Mouse (Mus musculus) liver, embryonic 14.5 days (tissue): Measurements from ENCODE around the gene Psmd1. TPM values are rescaled to one million over a fixed set of nuclear protein-coding genes. Genes with fewer than 3 reads are reported as not detected.

Source experiments
- ATAC-seq: fragments of 200-750 bp; cut with Nextera tagmentation; 2 replicates; pipeline ENCODE4 v1.8.0; 2017; ENCODE audit warnings: moderate number of reproducible peaks, mild to moderate bottlenecking, moderate library complexity; ENCODE audit not compliant: insufficient read depth
- DNase-seq, 3 experiments: peaks; one replicate each; pipeline ENCODE4 v3.0.0-alpha.2; 2012 to 2013; ENCODE audit warnings: low read depth in 3 of 3, low spot score in 3 of 3
- H3K27ac ChIP-seq: fragments of 300-500 bp; sonication (generic); 2 replicates; pipeline ENCODE4 v1.5.1; 2014; ENCODE audit warnings: moderate library complexity, mild to moderate bottlenecking, control low read depth, inconsistent platforms
- H3K27me3 ChIP-seq: fragments of 300-500 bp; sonication (generic); 2 replicates; pipeline ENCODE4 v1.6.1; 2014; ENCODE audit warnings: mild to moderate bottlenecking, low read length, moderate library complexity; ENCODE audit not compliant: control insufficient read depth, insufficient read depth
- H3K36me3 ChIP-seq: fragments of 300-500 bp; sonication (generic); replicated peaks from 2 replicates; pipeline ENCODE4 v1.6.1; 2014; ENCODE audit warnings: low read depth; ENCODE audit not compliant: control insufficient read depth, insufficient read depth
- H3K4me1 ChIP-seq, 2 experiments: fragments of 200-500 bp in 1 of 2; fragments of 300-500 bp in 1 of 2; sonication (generic) in 1 of 2; replicated peaks; 2 replicates each; pipeline ENCODE4 v1.6.1; 2012 to 2014; ENCODE audit warnings: antibody characterized with exemption in 1 of 2, inconsistent platforms in 1 of 2, low read length in 1 of 2; ENCODE audit not compliant: control insufficient read depth in 2 of 2, insufficient read depth in 2 of 2
- H3K4me2 ChIP-seq: fragments of 300-500 bp; sonication (generic); 2 replicates; pipeline ENCODE4 v1.6.1; 2014; ENCODE audit warnings: low read depth, mild to moderate bottlenecking, control low read depth, moderate library complexity
- H3K4me3 ChIP-seq, 2 experiments: fragments of 200-500 bp in 1 of 2; fragments of 300-500 bp in 1 of 2; sonication (generic) in 1 of 2; 2 replicates each; pipeline ENCODE4 v1.5.1; 2012 to 2014; ENCODE audit warnings: low read depth in 2 of 2, low read length in 2 of 2, mild to moderate bottlenecking in 2 of 2, control low read depth in 1 of 2, inconsistent platforms in 1 of 2, moderate library complexity in 1 of 2; ENCODE audit not compliant: insufficient read depth in 1 of 2
- H3K9ac ChIP-seq: fragments of 300-500 bp; sonication (generic); replicated peaks from 2 replicates; pipeline ENCODE4 v1.6.1; 2014; ENCODE audit warnings: mild to moderate bottlenecking, control low read depth, moderate library complexity
- H3K9me3 ChIP-seq: fragments of 300-500 bp; sonication (generic); 2 replicates; pipeline ENCODE4 v1.6.1; 2016; ENCODE audit warnings: low read length, mixed read lengths; ENCODE audit not compliant: control insufficient read depth
- CTCF ChIP-seq: IDR thresholded peaks from 2 replicates; pipeline ENCODE4 v1.5.1; 2016; ENCODE audit warnings: antibody characterized with exemption, low read depth, control low read depth
- EP300 ChIP-seq: IDR thresholded peaks from 2 replicates; pipeline ENCODE4 v1.6.1; 2016; ENCODE audit warnings: antibody characterized with exemption, low read depth
- WGBS: fragments of 180-500 bp; shearing (Covaris S2); extraction: QIAGEN DNeasy Blood & Tissue Kit; methylation state at CpG from one replicate; pipeline ENCODE4 v1.1.7; 2014; ENCODE audit not compliant: insufficient replicate concordance; 5-methylcytosine and 5-hydroxymethylcytosine counted together
- polyA plus RNA-seq, 2 experiments: library from polyadenylated mRNA; depleted of rRNA in 1 of 2; stranded (reverse) in 1 of 2; unstranded in 1 of 2; fragments of >200 nt; fragmentation: Nextera tagmentation in 1 of 2; extraction: Ambion mirVana in 1 of 2; gene quantifications; 2 replicates each; pipeline versions ENCODE4 v1.2.1 to v1.2.3; 2012 to 2014

The Psmd1 gene
- polyA plus RNA-seq, 2 experiments: 53.0 to 104 TPM

DNA sequence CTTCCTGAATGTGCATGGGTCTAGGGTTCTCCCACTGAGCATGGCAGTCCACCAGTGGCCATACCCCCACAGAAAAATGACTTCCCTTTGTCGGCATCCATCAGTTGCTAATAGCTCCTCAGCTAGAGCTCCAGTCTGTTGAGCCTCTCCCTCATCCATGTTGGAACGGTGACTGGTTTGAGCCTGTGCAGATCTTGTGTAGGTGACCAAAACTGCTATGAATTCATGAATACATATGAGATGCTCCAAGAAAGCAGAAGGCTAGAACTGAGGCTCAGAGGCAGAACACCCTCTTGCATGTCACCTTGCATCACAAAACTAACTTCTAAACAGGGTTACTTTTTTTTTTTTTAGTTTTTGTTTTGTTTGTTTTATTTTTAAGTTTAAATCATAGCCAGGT, 12.4 kb downstream of the Psmd1 start:
- Histone ChIP-seq H3K9ac (no peak overlapping the region), H3K9me3 (no peaks in the 10 kb centered on the region), H3K4me3 (no peak overlapping the region), H3K27ac (no peak overlapping the region), H3K27me3 (no peaks in the 10 kb centered on the region), H3K36me3 (peaks cover 68% of the 10 kb centered on the region), H3K4me1 (no peaks in the 10 kb centered on the region), H3K4me2 (no peak overlapping the region)
- TF ChIP-seq EP300 (no peak), CTCF (no peak)
- WGBS: 95% methylated on average over 2 of the region's 2 CpGs
- no peak for DNase-seq
- ATAC-seq: no peak

DNA sequence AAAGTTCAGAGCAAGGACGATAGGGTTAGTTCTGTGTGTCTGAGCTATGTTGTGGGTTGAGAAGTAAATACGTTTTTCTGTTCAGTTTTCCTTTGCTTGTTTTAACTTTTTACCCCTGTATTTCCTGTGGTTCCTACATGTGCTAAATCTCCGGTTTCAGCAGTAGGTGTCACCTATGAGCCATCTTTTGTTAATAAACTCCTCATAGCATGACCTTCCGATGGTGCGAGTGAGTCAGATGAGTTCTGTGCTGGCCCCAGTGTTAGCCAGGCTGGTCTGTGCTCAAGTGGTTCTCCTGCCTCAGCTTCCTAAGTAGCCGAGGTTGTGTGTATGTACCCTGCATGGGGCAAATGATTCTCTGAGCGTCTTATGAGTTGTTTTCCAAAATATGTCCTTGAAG, 30.2 kb downstream of the Psmd1 start:
- H3K4me1 ChIP-seq: no peaks in the 10 kb centered on the region
- 78% methylated on average over 7 of the region's 7 CpGs for WGBS
- H3K36me3 ChIP-seq: peaks cover 56% of the 10 kb centered on the region
- no peaks in the 10 kb centered on the region for H3K27me3 ChIP-seq
- H3K4me2 ChIP-seq: no peak overlapping the region
- DNase-seq (no peak), ATAC-seq (no peak)
- no peak overlapping the region for H3K4me3 ChIP-seq
- TF ChIP-seq CTCF (no peak), EP300 (no peak)
- H3K9me3 ChIP-seq: no peaks in the 10 kb centered on the region
- H3K27ac ChIP-seq: no peak overlapping the region
- H3K9ac ChIP-seq: no peak overlapping the region

DNA sequence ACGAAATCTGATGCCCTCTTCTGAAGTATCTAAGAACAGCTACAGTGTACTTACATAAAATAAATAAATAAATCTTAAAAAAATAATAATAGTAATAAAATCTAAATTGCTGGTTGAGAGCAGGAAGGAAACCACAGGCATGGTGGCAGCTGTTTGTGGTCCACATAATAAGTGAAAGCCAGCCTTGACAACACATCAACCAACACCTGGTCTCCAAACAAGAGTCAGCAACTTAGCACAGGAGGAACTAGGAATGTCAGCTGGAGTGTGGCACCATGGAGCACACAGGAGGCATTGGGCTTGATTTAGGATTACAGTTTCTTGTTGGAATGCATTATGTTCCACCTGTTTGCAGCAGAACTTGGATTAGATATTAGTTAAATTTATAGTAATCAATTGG, 40.9 kb downstream of the Psmd1 start:
- Histone ChIP-seq H3K9me3 (no peaks in the 10 kb centered on the region), H3K4me3 (no peak overlapping the region), H3K36me3 (peaks cover 6% of the 10 kb centered on the region), H3K27me3 (no peaks in the 10 kb centered on the region), H3K9ac (no peak overlapping the region), H3K4me1 (no peaks in the 10 kb centered on the region), H3K27ac (no peak overlapping the region), H3K4me2 (no peak overlapping the region)
- 86% methylated on average over 1 of the region's 1 CpGs for WGBS
- no peak for ATAC-seq
- no peak for DNase-seq
- TF ChIP-seq EP300 (no peak), CTCF (no peak)

DNA sequence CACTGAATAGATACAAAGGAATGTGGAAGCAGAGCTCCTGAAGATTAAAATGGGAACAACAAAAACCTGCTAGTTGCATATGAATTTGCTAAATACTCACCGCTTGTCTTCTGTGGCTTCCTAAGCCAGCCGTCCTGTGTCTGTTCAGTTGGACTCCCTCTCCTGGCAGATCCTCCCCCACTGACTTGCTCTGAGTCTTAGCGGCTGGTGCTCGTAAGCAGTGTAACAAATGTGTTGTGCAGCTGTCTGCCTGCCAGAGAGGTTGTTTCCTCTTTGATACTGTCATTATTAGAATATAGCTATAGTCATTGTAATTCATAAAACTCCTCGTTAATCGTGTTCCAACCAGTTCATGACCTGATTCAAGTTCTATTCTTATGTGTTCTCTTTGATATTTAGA, 47.6 kb downstream of the Psmd1 start, which contains the start of gene Htr2b:
Gene Htr2b (minus strand): TSS at position 192 of the 400 bp plus-strand sequence.
- no peak within 1 kb of the TSS for H3K27ac ChIP-seq
- no peak for TF ChIP-seq CTCF
- no peak for TF ChIP-seq EP300
- H3K9ac ChIP-seq: no peak within 1 kb of the TSS
- ATAC-seq (no peak), DNase-seq (no peak)
- no peaks in the 10 kb centered on the region for H3K4me1 ChIP-seq
- H3K27me3 ChIP-seq: no peaks in the 10 kb centered on the region
- no peaks in the 10 kb centered on the region for H3K9me3 ChIP-seq
- 78% methylated on average over 6 of the region's 6 CpGs for WGBS
- no peak within 1 kb of the TSS for H3K4me2 ChIP-seq
- peaks cover 13% of the 10 kb centered on the region for H3K36me3 ChIP-seq
- H3K4me3 ChIP-seq: no peak within 1 kb of the TSS

DNA sequence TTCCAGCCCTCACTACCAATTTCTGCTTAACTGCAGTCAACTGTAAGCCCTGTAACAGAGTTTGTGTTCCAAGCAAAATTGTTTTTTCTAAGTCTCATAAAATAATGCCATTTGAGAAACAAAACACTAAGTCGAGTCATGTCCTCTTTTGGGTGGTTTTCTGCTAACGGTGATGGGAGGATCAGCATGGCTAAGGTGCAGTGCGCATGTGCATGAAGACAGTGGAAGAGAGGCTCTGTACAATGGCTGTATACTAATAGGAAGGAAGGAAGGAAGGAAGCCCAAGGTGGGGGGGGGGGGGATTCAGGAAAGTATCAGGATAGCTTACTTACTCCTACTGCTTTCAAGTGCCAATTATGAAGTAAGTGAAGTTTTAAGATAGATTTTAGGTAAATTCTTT, 50.0 kb downstream of the Psmd1 start:
- H3K9me3 ChIP-seq: no peaks in the 10 kb centered on the region
- H3K4me2 ChIP-seq: no peak overlapping the region
- no peak overlapping the region for H3K9ac ChIP-seq
- H3K27ac ChIP-seq: no peak overlapping the region
- TF ChIP-seq EP300 (no peak), CTCF (no peak)
- ATAC-seq (no peak), DNase-seq (no peak)
- 65% methylated on average over 3 of the region's 3 CpGs for WGBS
- no peaks in the 10 kb centered on the region for H3K4me1 ChIP-seq
- peaks cover 23% of the 10 kb centered on the region for H3K36me3 ChIP-seq
- H3K27me3 ChIP-seq: no peaks in the 10 kb centered on the region
- H3K4me3 ChIP-seq: no peak overlapping the region
